Mouse (Mus musculus) thymus, postnatal 10 days (tissue): ENCODE results near the gene Alkbh6.

ENCODE experiments used
- DNase-seq, 2 experiments: peaks; one replicate each; pipeline ENCODE4 v3.0.0; 2021; ENCODE audit warnings: low spot score in 2 of 2

Alkbh6 gene

GRCm38 (mm10) chr7:30308076-30309005, at the start of gene Alkbh6:
Alkbh6 (plus strand) TSS chr7:30308717.
- DNase-seq = peak; percentile 87 to 91

DNA sequence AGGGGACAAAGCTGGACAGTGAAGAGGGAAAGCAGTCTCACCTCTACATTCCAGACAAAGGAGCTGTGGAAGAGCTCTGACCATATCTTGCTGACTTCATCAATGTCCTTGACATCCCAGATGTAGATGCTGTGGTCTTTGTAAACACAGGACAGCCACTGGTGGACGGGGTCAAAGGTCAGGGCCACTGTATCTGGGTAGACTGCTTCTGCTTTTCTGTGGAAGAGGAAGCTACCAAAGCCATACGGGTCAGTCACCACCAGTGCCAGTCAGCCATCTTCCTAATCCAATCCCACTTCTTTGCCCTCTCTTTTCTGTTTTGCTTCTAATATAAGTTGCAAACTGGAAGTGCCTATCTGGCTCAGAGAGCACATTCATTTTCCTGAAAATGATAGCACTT, 43.5 kb upstream of the Alkbh6 start:
- DNase-seq = no peak

DNA sequence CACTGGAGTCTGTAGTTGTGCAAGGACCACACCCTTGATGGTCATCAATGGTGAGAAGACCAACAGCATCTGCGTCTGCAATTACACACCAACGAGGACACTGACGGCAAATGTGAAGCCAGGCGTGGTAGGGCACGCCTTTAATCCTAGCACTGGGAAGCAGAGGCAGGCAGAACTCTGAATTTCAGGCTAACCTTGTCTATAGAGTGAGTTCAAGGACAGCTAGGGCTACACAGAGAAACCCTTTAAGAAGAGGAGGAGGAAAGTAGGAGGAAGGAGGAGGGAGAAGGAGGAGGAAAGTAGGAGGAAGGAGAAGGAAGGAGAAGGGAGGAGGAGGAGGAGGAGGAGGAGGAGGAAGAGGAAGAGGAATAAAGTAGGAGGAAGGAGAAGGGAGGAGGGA, 43.0 kb upstream of the Alkbh6 start:
- DNase-seq = no peak

DNA sequence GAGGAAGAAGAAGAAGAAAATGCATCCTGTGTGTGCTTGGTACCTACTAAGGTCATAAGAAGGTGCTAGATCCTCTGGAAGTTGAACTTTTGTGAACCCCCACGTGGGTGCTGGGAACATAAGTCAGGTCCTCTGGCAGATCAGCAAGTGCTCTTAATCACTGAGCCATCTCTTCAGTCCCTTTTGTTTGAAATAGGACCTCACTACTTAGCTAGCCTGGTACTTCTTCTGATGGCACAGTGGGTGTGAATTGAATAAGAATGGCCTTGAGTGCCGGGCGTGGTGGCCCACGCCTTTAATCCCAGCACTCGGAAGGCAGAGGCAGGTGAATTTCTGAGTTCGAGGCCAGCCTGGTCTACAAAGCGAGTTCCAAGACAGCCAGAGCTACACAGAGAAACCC, 42.6 kb upstream of the Alkbh6 start:
- DNase-seq = no peak

DNA sequence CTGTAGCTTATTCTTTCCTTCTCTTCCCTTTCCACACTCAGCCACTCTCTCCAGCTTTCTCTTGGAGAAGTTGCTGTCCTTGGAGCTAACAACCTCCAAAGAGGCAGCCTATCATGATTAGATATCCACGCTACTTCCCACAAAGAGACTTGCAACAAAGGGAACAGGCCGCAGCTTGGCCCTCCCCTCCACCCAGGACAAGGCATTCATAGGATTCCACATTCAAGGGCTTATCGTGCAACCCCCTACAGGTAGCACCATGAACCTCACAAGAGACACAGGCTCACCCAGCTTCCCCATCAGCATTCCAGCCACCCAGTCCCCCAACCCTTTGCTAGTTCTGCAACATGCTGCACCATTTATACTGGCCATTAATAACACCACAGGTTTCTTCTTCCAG, 41.7 kb upstream of the Alkbh6 start:
- DNase-seq = no peak

DNA sequence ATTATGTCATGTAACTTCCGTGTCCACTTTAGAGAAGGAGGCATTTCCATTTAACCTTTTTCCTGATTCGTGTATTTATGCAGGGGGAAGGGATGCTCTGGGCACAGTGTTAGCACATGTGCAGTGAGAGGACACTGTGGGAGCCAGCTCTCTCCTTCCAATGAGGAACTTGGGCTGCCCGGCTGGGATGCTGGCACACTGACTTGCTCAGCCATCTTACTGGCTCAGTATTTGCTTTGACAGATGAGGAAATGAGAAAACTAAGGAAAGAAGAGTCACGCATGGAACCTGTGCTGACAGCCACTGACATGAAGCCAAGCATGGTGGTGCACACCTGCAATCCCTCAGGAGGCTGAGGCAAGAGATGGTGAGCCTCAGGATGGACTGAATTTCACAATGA, 38.9 kb upstream of the Alkbh6 start:
- no peak for DNase-seq

DNA sequence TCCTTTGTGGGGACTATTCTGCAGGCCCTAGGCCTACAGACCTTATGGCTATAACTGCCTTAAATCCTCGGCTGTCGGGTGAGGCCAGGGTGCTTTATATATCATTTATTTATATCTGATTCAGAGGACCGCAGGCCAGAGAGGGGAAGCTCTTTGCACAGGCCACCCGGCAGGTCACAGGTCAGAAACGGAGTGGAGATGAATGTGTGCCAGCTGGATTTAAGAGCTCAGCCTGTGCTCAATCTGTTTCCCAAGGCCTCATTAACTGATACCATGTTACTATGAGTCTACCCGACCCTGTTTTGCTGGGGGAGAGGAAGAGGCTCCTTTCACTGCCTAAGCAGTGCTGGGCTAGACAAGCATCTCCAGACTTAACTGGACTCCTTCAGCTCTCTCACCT, 34.1 kb upstream of the Alkbh6 start:
- DNase-seq = no peak

DNA sequence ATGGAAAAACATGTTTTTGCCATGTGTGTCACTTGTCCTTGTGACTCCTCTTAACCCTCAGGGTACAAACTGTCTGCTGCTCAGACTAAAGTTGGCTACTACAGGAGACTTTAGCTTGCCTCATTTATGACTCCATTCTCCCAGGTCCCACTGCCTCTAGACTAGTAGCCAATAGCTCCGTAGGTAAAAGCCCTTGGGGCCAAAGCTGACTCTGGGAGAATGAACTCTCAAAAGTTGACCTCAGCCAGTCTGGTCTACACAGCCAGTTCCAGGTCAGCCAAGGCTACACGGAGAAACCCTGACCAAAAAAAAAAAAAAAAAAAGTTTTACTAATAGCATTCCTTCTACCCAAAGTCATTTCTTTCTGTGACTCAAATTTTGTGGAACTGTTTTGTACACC, 29.6 kb upstream of the Alkbh6 start:
- no peak for DNase-seq

- no peak for DNase-seq
These were observed 29.0 kb upstream of the Alkbh6 start for GRCm38 (mm10) chr7:30279536-30279935.

- DNase-seq = peak; percentile 87 to 89
These were observed 28.4 kb upstream of the Alkbh6 start, which contains the start of the genes Thap8 and Wdr62 for GRCm38 (mm10) chr7:30279951-30280669. Thap8 (plus strand) TSS chr7:30280094. Wdr62 (minus strand) TSS chr7:30280419.

DNA sequence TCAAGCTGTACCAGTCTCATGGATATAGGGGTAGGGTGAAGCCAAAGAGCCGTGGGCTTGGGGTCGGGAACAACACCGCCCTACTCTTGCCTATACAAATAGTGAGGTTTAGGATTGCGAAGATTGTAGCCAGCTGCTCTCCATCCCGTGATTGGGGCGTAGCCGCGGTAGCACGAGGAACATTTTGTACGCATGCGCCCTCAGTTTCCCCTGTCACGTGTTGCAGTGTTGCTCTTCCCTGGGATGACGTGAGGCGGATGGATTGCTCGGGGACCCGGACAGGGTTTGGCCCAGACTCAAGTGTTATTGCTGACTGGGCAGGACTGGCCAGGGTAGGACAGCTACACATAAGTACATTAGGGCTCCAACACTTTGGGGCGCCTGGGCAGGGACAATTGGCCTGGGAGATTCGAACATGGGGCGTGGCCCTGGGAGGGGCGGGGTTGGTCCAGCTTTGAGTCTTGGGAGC, 27.8 kb upstream of the Alkbh6 start:
- peak; percentile 64 to 66 for DNase-seq

- DNase-seq = no peak
These were observed 27.0 kb upstream of the Alkbh6 start for GRCm38 (mm10) chr7:30281522-30281921.

- no peak for DNase-seq
These were observed 25.8 kb upstream of the Alkbh6 start for GRCm38 (mm10) chr7:30282740-30283139.

- DNase-seq = no peak
These were observed 21.7 kb upstream of the Alkbh6 start for GRCm38 (mm10) chr7:30286701-30287410.

DNA sequence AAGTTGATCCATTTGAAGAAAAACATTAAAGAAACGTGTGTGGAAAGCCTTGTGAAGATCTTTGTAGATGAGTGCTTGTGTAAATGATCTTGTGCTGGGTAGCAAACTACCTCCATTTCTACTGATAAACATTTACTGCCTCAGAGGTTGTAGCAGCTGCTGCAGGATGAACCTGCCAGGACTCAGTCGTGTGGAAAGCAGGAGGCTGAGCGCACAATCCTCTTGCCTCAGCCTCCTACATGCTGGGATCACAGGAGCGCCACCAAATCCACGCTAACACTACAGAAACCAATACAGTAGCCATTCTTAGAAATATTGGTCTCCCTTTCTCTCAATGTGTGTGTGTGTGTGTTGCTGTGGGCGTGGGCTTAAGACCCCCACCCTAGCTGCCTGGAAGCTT, 20.5 kb upstream of the Alkbh6 start:
- DNase-seq = no peak

DNA sequence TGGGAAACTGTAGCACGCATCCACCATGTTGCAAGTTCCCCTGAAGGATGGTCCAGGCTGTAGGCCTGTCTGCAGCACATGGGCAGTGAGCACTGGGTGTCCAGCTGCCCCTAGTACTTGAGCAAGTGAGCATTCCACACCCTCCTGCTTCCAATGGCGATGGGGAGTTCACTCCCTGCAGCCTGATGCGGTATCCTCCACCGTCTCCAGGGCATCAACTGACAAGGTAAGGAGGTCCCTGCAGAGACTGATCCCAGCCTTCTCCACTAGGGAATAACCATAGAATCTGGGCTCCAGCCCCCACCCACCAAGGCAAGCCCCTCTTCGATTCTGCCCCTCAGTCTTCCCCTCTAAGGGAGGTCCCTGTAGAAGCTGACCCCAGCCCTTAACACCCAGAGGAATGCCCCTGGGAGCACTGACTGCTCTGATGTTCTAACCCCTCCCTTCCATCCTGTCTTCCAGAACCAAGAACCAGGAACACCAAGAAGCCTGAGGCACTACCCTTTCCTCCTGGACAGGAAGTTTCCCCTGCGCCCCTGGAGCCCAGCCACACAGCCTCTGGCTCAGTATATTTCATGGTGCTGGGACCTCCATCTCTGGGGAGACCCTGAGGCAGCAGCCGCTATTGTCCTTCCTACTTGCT, 19.3 kb upstream of the Alkbh6 start:
- DNase-seq = no peak

DNA sequence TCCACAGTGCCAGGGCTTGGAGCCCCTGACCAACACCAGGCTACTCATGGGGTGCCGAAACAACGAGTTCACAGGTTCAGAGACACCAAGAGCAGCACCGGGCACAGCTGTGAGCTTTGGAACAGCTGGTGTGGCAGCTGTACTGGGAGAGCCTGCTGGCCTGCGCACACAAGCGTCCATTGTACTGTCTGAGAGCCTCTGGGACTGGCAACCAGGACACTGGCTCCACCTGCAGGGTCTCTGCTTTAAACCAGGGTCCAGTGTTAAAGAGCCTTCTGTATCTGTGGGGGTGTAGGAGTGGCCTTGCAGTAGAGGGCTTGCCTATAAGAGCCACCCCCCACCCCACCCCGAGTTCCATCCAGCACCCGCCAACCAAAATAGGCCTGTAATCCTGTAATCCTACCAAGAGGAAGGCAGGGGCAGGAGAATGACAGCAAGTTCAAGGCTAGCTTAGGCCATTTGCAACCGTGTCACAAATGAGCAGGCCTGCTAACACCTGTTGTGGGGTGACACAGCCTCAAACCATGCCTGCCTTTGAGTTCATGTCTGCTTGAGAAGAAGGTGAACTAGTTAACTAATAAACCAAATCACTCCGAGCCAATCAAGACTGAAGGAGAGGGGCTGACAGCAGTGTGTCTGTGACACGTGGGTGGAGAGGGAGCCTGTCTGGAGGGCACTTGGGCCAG, 18.7 kb upstream of the Alkbh6 start:
- DNase-seq = no peak

DNA sequence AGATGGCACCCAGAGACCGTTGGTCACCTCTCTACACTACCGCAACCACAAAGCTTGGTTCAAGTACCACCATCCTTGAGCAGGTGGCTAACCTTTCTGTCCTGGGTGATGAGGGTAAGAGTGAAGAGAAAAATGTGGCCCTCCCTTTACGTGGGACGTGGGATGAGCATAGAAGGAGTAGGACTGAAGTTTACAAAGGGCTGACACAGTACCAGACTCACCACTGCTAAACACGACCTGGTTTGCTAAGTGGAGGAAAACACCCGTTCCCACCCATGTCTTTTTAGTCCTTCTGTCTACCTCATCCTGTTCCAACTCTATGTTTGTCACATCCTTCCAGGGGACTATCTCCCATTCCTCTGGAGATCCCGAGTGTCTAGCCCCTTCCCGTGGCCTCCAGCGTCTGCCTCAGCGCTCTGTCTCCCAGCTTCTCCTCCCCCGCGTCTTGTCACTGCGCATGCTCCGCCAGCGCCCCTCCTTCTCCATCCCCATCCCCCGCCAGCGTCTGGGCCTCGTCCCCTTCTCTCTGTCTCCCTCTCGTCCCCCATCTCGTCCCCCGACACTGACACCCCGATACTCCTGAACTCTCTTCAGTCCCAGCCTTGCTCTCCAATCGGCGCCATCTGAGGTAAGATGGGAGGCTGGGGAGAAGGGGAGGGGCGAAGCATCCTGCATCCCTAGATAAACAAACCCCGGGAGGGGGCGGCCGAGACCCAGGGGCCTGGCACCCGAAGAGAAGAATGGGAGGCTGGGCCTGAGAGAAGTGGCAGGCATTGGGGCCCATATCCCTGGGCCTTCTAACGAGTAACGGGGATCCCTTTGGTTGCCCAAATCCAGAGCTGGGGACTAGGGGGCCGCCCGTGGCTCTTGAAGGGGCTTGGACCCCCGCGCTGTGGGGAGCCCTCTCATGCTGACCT, 17.0 kb upstream of the Alkbh6 start, which contains the start of gene Clip3:
Gene Clip3 (plus strand): TSS at position 514 of the 917 bp plus-strand sequence.
- DNase-seq = peak in 1 of 2 experiments; percentile 31

DNA sequence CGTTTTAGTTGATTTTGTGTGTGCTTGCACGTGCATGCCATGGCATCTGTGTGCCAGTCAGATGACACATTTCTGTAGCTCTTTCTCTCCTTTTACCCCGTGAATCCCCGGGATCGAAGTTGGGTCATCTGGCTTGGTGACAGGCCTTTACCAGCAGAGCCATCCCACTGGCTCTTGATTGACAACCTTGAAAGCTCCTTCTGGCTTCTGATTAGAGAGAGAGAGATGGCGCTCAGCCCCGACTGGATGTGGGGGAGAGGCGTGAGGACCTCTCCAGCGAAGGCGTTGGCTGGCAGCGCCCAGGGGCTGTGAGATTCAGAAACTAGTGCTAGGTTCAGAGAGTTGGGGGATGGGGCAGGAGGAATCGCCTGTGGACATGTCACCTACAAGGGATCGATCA, 14.7 kb upstream of the Alkbh6 start:
- DNase-seq = no peak

DNA sequence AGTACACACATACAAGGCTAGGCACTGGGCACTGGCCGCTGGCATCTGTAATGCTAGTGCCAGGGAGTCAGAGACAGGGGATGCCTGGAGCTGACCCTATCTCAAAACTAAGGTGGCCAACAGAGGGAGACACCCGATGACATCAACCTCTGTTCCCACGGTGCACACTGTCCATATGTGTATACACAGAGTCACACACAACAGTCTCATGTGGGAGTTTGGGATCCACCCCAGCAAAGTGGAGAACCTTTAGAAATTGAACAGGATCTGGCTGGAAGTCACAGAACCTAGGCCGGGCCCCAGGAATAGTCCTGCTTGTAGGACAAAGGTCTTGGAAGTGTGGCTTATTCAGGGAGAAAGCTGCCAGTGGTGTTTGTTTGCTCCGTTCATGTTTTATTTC, 14.2 kb upstream of the Alkbh6 start:
- DNase-seq = no peak
